In the genomic region with DNA sequence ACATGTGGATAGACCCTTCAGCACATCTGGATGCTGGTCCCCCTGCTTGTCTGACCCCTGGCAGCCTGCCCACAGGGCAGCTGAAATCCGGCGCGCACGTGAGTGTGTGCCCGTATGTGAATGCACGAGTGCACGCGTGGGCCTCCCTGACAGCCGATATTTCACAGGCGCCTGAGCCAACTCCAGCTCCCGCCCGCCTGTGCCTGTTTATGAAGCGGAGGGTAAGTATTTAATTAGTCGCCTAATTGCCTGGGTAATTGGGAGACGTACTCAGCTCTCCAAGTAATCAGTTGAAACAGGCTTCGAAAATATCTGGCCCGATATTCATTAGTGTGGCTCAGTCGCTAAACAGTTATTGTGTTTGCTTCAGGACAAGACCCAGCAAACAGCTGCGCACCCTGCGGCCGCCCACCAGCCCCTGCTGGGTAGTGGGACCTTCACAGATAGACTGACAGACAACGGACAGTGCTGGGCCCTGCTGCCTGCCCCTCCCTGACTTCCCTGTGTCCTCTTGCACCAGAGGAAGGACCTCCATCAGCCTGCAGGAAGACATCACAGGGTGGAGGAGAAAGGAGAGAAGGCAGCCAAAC, we compare ENCODE assay signal across 13 mouse cellular contexts.
A peak's percentile ranks its signal among the peaks of the same experiment; 100 is the strongest.
DNase-seq lines count a peak whose midpoint lies in the region; ATAC-seq lines count a peak whose summit lies in the region.
"Had no signal": no experiment of that assay in that cellular context is flagged by ENCODE, and none has a peak within 500 bp of the region (broad histone marks: within the 10 kb centered on the region; RNA-seq: fewer than 3 reads in every experiment).

No protein-coding gene starts in this region.

- ATAC-seq in forebrain, embryonic 12.5 days (ENCODE audit: low FRiP score) = peak; percentile 75; the same call in 1 of the 2 replicates
- no peak for ATAC-seq in granulocyte monocyte progenitor cell, adult 5-6 weeks (replicated peaks; ENCODE audit: poor library complexity, severe bottlenecking)

- 36% methylated on average over 22 of the region's 22 CpGs for WGBS in forebrain, embryonic 12.5 days

- H3K27ac ChIP-seq in forebrain, embryonic 12.5 days = no peak overlapping the region
- H3K27ac ChIP-seq: embryonic facial prominence, embryonic 13.5 days had no signal

- no peak overlapping the region for H3K9ac ChIP-seq in forebrain, embryonic 12.5 days
- H3K9ac ChIP-seq: embryonic facial prominence, embryonic 13.5 days had no signal

- H3K4me3 ChIP-seq in forebrain, embryonic 12.5 days (replicated peaks) = no peak overlapping the region
- H3K4me3 ChIP-seq: embryonic facial prominence, embryonic 13.5 days had no signal

- no peaks in the 10 kb centered on the region for H3K36me3 ChIP-seq in forebrain, embryonic 12.5 days (replicated peaks)
- H3K36me3 ChIP-seq: embryonic facial prominence, embryonic 13.5 days had no signal

- no peaks in the 10 kb centered on the region for H3K4me1 ChIP-seq in forebrain, embryonic 12.5 days
- H3K4me1 ChIP-seq: embryonic facial prominence, embryonic 13.5 days had no signal

- H3K27me3 ChIP-seq in forebrain, embryonic 12.5 days = peaks cover 79% of the 10 kb centered on the region

- H3K9me3 ChIP-seq in forebrain, embryonic 12.5 days = peaks cover 7% of the 10 kb centered on the region; the same call in 1 of the 2 replicates

- H3K4me2 ChIP-seq in forebrain, embryonic 12.5 days = no peak overlapping the region
- H3K4me2 ChIP-seq: embryonic facial prominence, embryonic 13.5 days; liver, embryonic 11.5 days had no signal

- intact Hi-C loops in left cerebral cortex, postnatal 10 days (cut with DNase I) = no loop called here
- intact Hi-C loops in left cerebral cortex, postnatal 14 days (cut with DNase I) = no loop called here

- peak; percentile 9 to 40 for DNase-seq in left cerebral cortex, postnatal 10 days (ENCODE audit: extremely low spot score in 1 of 2, low spot score in 2 of 2)
- DNase-seq in left cerebral cortex, postnatal 14 days (ENCODE audit: low spot score in 2 of 2) = no peak
- DNase-seq in layer of hippocampus, adult 18-20 months (ENCODE audit: low spot score in 2 of 2) = peak; percentile 15
- peak; percentile 19 for DNase-seq in retina, postnatal 7 days (ENCODE audit: low read depth, low spot score)
- no peak for DNase-seq in urinary bladder, postnatal 4 days (ENCODE audit: low spot score in 2 of 2)
- DNase-seq in lung, postnatal 10 days = no peak
- DNase-seq: adrenal gland, postnatal 36 days; heart, adult 11 months; kidney, adult 11 months had no signal

Comparison
In these comparisons a context has a peak if more than half of its experiments do, and no peak if none do; other contexts are left out.
1. DNase-seq: peak in left cerebral cortex, postnatal 10 days (2 of 2), layer of hippocampus, adult 18-20 months (2 of 2) and retina, postnatal 7 days (single experiment); none in left cerebral cortex, postnatal 14 days (0 of 2), urinary bladder, postnatal 4 days (0 of 2) and lung, postnatal 10 days (single experiment).